Mouse (Mus musculus) heart, adult 2 months (tissue): ENCODE measurements around the gene Arl3. TPM values are rescaled to one million over a fixed set of nuclear protein-coding genes. Genes with fewer than 3 reads are reported as not detected.

Experiments
- DNase-seq, 2 experiments: peaks; one replicate each; pipeline ENCODE4 v3.0.0; 2021
- H3K27ac ChIP-seq: fragments of 200-600 bp; 2 replicates; pipeline ENCODE4 v1.8.1; 2022
- H3K27me3 ChIP-seq: fragments of 200-500 bp; 2 replicates; pipeline ENCODE4 v1.6.1; 2012; ENCODE audit warnings: mild to moderate bottlenecking, low read length, inconsistent platforms, mixed read lengths; ENCODE audit not compliant: control insufficient read depth, insufficient read depth
- H3K36me3 ChIP-seq: fragments of 200-500 bp; 2 replicates; pipeline ENCODE4 v1.6.1; 2012; ENCODE audit warnings: low read length, inconsistent platforms; ENCODE audit not compliant: control insufficient read depth, insufficient read depth
- H3K4me1 ChIP-seq: fragments of 200-500 bp; 2 replicates; pipeline ENCODE4 v1.6.1; 2011; ENCODE audit warnings: low read length; ENCODE audit not compliant: control insufficient read depth, insufficient read depth
- H3K4me3 ChIP-seq: fragments of 200-600 bp; 2 replicates; pipeline ENCODE4 v1.8.1; 2022
- H3K79me2 ChIP-seq: fragments of 200-500 bp; replicated peaks from 2 replicates; pipeline ENCODE4 v1.6.1; 2012; ENCODE audit warnings: mild to moderate bottlenecking, inconsistent platforms, low read length, moderate library complexity, mixed read lengths; ENCODE audit not compliant: control insufficient read depth, insufficient read depth
- H3K9ac ChIP-seq: fragments of 200-500 bp; 2 replicates; pipeline ENCODE4 v1.6.1; 2012; ENCODE audit warnings: low read depth, mild to moderate bottlenecking, control low read depth, inconsistent platforms, low read length, mixed read lengths
- CTCF ChIP-seq: fragments of 200-600 bp; IDR thresholded peaks from 2 replicates; pipeline ENCODE4 v1.8.1; 2022; ENCODE audit warnings: antibody characterized with exemption, mild to moderate bottlenecking, moderate library complexity
- EP300 ChIP-seq: fragments of 200-500 bp; IDR thresholded peaks from 2 replicates; pipeline ENCODE4 v1.6.1; 2011; ENCODE audit warnings: low read depth, low read length, control low read depth; ENCODE audit not compliant: insufficient read depth
- POLR2A ChIP-seq: fragments of 200-500 bp; IDR thresholded peaks from 2 replicates; pipeline ENCODE4 v1.6.1; 2011; ENCODE audit warnings: mild to moderate bottlenecking, low read depth, low read length, control low read depth; ENCODE audit not compliant: insufficient read depth
- WGBS: fragments of 180-500 bp; shearing (Covaris S2); methylation state at CpG from one replicate; pipeline ENCODE4 v1.1.7; 2018; 5-methylcytosine and 5-hydroxymethylcytosine counted together
- intact Hi-C: fragments of 180-260 bp; cut with DNase I; formaldehyde crosslinking; loops from one replicate; pipeline ENCODE4 v1.15.1; 2025
- polyA plus RNA-seq: library from polyadenylated mRNA; depleted of rRNA; stranded (reverse); fragments of >200 nt; gene quantifications from 2 replicates; pipeline ENCODE4 v1.2.3, GENCODE M21; 2012
- total RNA-seq, 2 experiments: library from RNA; stranded (reverse); gene quantifications; 2 replicates each; pipeline ENCODE4 v1.2.3; 2021

Arl3 gene
- total and polyA plus RNA-seq, 3 experiments: 36.1 to 43.4 (median 38.3) TPM

DNA sequence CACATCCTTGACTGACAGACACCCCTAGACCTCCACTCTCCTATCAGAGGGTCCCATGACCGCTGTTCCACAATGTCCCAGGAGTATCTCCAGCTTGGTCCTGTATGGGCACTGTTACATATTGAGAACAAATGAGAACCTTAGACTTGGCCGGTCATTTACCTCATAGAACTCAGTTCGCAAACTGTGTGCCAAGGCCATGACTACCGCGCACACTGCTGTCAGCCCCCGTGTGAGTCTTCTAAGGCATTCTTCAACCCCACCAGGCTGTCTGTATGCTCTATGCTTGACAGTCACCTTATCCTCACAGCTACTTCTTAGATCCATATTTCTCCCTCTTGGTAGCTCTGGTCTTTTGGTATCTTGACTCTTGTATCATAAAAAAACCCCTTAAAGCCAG lies 46.5 kb upstream of the Arl3 start:
- no peak overlapping the region for H3K4me3 ChIP-seq
- peak overlapping the region; percentile 57 for H3K27ac ChIP-seq
- intact Hi-C loops: loop anchor here (2.0 kb wide), 1 partner anchor 21 kb away; the partner anchor contains the start of gene Wbp1l
- no peak overlapping the region for H3K9ac ChIP-seq
- 72% methylated on average over 6 of the region's 6 CpGs for WGBS
- no peaks in the 10 kb centered on the region for H3K27me3 ChIP-seq
- no peak for DNase-seq
- H3K79me2 ChIP-seq: 0 out of 2 replicates have a peak, but pooled peaks cover 1% of the 10 kb centered on the region
- peaks cover 7% of the 10 kb centered on the region for H3K36me3 ChIP-seq
- no peak for TF ChIP-seq POLR2A
- no peak for TF ChIP-seq CTCF
- TF ChIP-seq EP300: no peak
- H3K4me1 ChIP-seq: peaks cover 35% of the 10 kb centered on the region

- Histone ChIP-seq H3K36me3 (peaks cover 7% of the 10 kb centered on the region), H3K4me3 (no peak overlapping the region), H3K27me3 (no peaks in the 10 kb centered on the region), H3K9ac (no peak overlapping the region), H3K4me1 (peaks cover 34% of the 10 kb centered on the region), H3K79me2 (no peaks in the 10 kb centered on the region), H3K27ac (peak overlapping the region; percentile 38)
- intact Hi-C loops: loop anchor here (2.0 kb wide), 1 partner anchor 20 kb away; the partner anchor contains the start of gene Wbp1l
- peak; percentile 64 to 70 for DNase-seq
- TF ChIP-seq POLR2A: no peak
- no peak for TF ChIP-seq EP300
- TF ChIP-seq CTCF: no peak
- WGBS: 12% methylated on average over 19 of the region's 19 CpGs
Observed at GRCm38 (mm10) chr19:46619001-46619400, 46.0 kb upstream of the Arl3 start.

- WGBS: 47% methylated on average over 9 of the region's 9 CpGs
- DNase-seq: no peak
- Histone ChIP-seq H3K79me2 (no peaks in the 10 kb centered on the region; the same call in 1 of the 2 replicates), H3K4me1 (peaks cover 35% of the 10 kb centered on the region), H3K27me3 (no peaks in the 10 kb centered on the region), H3K27ac (peak overlapping the region; percentile 38; the same call in 1 of the 2 replicates), H3K9ac (no peak overlapping the region), H3K4me3 (no peak overlapping the region), H3K36me3 (peaks cover 7% of the 10 kb centered on the region)
- intact Hi-C loops: loop anchor here (2.0 kb wide), 1 partner anchor 20 kb away; the partner anchor contains the start of gene Wbp1l
- no peak for TF ChIP-seq CTCF
- no peak for TF ChIP-seq EP300
- TF ChIP-seq POLR2A: no peak
Observed at GRCm38 (mm10) chr19:46618322-46618721, 45.3 kb upstream of the Arl3 start.

DNA sequence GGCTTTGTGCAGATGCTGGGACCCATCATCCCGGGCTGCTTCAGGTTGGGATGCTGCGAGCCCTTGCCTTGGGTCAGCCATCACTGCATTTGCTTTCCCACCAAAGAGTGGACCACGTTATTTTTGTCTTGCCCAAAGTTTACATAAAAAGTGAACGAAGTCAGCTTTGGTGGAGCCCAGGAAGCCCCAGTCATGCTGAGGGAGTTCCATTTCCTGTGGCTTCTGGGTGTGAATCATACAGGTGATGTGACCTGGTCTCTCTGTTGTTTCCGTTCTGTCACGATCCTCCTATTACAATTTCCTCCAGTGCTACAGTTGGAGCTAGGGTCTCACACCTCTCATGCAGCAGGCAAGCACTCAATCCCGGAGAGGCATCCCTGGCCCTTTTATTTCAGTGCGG lies 44.4 kb upstream of the Arl3 start:
- no peak overlapping the region for H3K4me3 ChIP-seq
- WGBS: 76% methylated on average over 8 of the region's 8 CpGs

DNA sequence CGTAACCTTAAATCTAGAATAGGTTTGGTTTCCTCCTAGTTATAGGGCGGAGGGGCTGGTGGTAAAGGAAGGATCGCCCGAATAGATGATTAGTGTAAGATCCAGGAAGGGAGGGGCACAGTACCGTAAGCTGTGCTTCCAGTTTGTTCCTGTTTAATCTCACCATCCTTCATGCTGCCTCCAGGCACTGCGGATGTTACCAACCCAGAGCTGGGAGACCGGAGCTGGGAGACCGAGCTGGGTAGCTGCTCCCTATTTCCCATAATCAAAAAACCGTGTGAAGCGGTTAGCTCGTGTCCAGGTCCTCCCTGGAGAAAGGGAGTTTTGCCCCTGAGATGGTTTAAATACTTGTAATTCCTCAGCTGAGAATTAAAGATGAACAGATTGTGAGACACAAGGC lies 43.4 kb upstream of the Arl3 start:
- H3K4me1 ChIP-seq: peaks cover 29% of the 10 kb centered on the region

More for the DNA sequence above, 44.4 kb upstream of the Arl3 start:
- intact Hi-C loops: no loop called here
- Histone ChIP-seq H3K27ac (no peak overlapping the region), H3K36me3 (peaks cover 10% of the 10 kb centered on the region), H3K4me1 (peaks cover 34% of the 10 kb centered on the region), H3K9ac (no peak overlapping the region), H3K79me2 (no peaks in the 10 kb centered on the region; the same call in 1 of the 2 replicates), H3K27me3 (no peaks in the 10 kb centered on the region)
- TF ChIP-seq POLR2A (no peak), CTCF (no peak), EP300 (no peak)
- no peak for DNase-seq

DNA sequence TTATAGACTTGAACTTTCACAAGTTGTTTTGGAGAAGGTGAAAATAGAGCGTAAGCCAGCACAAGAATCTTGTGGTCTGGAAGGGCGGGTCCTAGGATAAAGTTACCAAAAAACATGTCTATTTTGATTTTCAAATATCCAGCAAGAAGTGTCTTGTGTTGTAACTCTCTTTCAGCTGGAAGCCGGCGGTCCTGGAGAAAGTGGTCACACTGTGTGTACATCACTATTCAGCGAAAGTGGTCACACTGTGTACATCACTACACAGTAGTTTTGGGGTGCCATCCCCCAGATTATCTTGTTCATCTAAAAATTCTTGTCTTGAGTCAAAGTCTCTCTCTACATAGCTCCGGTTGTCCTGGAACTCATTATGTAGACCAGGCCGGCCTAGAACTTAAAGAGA lies 35.2 kb upstream of the Arl3 start:
- Histone ChIP-seq H3K9ac (no peak overlapping the region), H3K4me1 (peaks cover 12% of the 10 kb centered on the region), H3K27ac (no peak overlapping the region), H3K4me3 (no peak overlapping the region), H3K36me3 (peaks cover 3% of the 10 kb centered on the region; the same call in 1 of the 2 replicates), H3K27me3 (no peaks in the 10 kb centered on the region), H3K79me2 (peaks cover 3% of the 10 kb centered on the region; the same call in 1 of the 2 replicates)
- TF ChIP-seq EP300 (no peak), POLR2A (no peak), CTCF (no peak)
- DNase-seq: no peak
- intact Hi-C loops: no loop called here
- WGBS: 93% methylated on average over 7 of the region's 7 CpGs

More for the DNA sequence above, 43.4 kb upstream of the Arl3 start:
- DNase-seq: no peak
- intact Hi-C loops: no loop called here
- H3K9ac ChIP-seq: no peak overlapping the region
- no peaks in the 10 kb centered on the region; the same call in 1 of the 2 replicates for H3K79me2 ChIP-seq
- H3K36me3 ChIP-seq: peaks cover 10% of the 10 kb centered on the region
- H3K4me3 ChIP-seq: no peak overlapping the region
- 73% methylated on average over 11 of the region's 11 CpGs for WGBS
- H3K27me3 ChIP-seq: no peaks in the 10 kb centered on the region
- TF ChIP-seq EP300 (no peak), CTCF (no peak), POLR2A (no peak)
- H3K27ac ChIP-seq: no peak overlapping the region
